Mouse (Mus musculus): ENCODE results near the gene Tmem135. TPM values are rescaled to one million over a fixed set of nuclear protein-coding genes. Genes with fewer than 3 reads are reported as not detected.
A peak's percentile ranks its signal among the peaks of the same experiment; 100 is the strongest.

Tmem135 gene
- polyA plus RNA-seq, 1 experiment from 2014 or later, result 29.4 TPM

DNA sequence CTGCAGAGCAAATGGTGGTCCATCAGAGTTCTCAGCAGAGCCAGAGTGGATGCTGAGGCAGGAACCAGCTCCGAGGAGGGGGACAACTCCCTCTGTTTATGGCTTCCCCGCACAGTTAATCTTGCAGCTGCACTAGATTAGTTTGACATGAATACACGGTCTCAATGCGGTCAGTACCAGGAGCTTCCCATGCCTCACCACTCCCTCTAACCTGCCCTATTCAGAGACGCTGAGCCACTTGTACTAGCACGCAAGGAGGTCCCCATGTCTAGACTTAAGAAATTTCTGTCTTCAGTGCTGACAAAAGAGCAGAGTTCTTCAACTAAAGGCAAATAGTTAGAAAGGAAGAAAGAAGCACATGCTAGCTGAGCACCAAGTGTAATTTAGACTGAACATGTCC is 193.5 kb downstream of the Tmem135 start:
- Histone ChIP-seq H3K4me2 (ENCODE audit: low read length) (no peak overlapping the region), H3K9ac (ENCODE audit: low read depth, low read length) (no peak overlapping the region), H3K36me3 (ENCODE audit: control insufficient read depth, insufficient read depth, low read length) (no peaks in the 10 kb centered on the region), H3K4me1 (ENCODE audit: control insufficient read depth, insufficient read depth, low read depth, low read length) (peaks cover 2% of the 10 kb centered on the region; the same call in 1 of the 2 replicates), H3K4me3 (ENCODE audit: low read length) (no peak overlapping the region), H3K9me3 (ENCODE audit: control insufficient read depth, low read length) (no peaks in the 10 kb centered on the region), H3K27ac (ENCODE audit: low read depth, low read length) (no peak overlapping the region), H3K27me3 (replicated peaks; ENCODE audit: control insufficient read depth, insufficient read depth, low read length) (no peaks in the 10 kb centered on the region)
- WGBS, result 40% methylated on average over 6 of the region's 6 CpGs
- ATAC-seq, result peak; percentile 48; the same call in 1 of the 2 replicates

DNA sequence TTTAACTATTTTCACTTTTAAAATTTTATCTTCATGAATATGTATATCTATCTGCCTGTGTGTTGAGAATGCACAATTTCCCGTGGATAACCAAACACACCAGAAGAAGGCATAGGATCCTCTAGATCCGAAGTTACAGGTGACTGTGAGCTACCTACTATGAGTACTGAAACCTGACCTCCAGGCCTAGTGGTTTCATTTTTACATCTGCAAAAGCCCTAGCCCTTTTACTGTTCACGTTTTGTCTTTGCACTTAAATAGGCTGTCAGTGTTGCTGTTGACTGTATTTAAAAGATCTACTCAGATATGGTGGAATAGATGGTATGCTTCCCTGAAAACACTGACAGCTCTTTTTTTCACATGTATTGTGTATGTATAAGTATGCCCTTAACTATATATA is 197.9 kb downstream of the Tmem135 start:
- Histone ChIP-seq H3K27ac (ENCODE audit: low read depth, low read length) (no peak overlapping the region), H3K9me3 (ENCODE audit: control insufficient read depth, low read length) (no peaks in the 10 kb centered on the region), H3K9ac (ENCODE audit: low read depth, low read length) (no peak overlapping the region), H3K4me2 (ENCODE audit: low read length) (no peak overlapping the region), H3K4me3 (ENCODE audit: low read length) (no peak overlapping the region), H3K36me3 (ENCODE audit: control insufficient read depth, insufficient read depth, low read length) (no peaks in the 10 kb centered on the region), H3K4me1 (ENCODE audit: control insufficient read depth, insufficient read depth, low read depth, low read length) (peaks cover 2% of the 10 kb centered on the region; the same call in 1 of the 2 replicates), H3K27me3 (replicated peaks; ENCODE audit: control insufficient read depth, insufficient read depth, low read length) (no peaks in the 10 kb centered on the region)
- no peak for ATAC-seq
- WGBS, result 89% methylated on average over 3 of the region's 3 CpGs

GRCm38 (mm10) chr7:89205402-89205801 is 198.6 kb downstream of the Tmem135 start:
- Histone ChIP-seq H3K9me3 (ENCODE audit: control insufficient read depth, low read length) (no peaks in the 10 kb centered on the region), H3K4me3 (ENCODE audit: low read length) (no peak overlapping the region)
- WGBS, result 95% methylated on average over 1 of the region's 1 CpGs

DNA sequence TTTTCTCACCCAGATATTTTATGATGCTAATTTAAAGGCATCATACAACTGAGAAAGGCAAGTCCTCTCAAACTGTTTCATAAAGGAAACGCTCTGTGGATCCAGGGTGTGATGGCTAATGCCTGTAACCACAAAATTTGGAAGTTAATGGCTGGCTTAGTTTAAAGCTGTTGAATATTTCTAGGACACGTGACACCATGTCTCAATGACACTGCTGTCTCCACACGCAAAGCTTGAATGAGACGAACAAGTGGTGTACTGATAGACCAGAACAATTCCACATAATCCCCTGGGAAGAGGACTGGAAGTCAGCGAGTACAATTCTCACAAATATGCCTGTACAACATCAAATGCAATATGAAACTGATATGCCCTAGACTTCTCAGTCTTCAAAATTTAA is 200.9 kb downstream of the Tmem135 start:
- 83% methylated on average over 5 of the region's 5 CpGs for WGBS
- H3K4me1 ChIP-seq (ENCODE audit: control insufficient read depth, insufficient read depth, low read depth, low read length), result no peaks in the 10 kb centered on the region
- H3K36me3 ChIP-seq (ENCODE audit: control insufficient read depth, insufficient read depth, low read length), result no peaks in the 10 kb centered on the region
- H3K27ac ChIP-seq (ENCODE audit: low read depth, low read length), result no peak overlapping the region
- H3K9me3 ChIP-seq (ENCODE audit: control insufficient read depth, low read length), result no peaks in the 10 kb centered on the region
- H3K9ac ChIP-seq (ENCODE audit: low read depth, low read length), result no peak overlapping the region
- no peak overlapping the region for H3K4me3 ChIP-seq (ENCODE audit: low read length)
- H3K27me3 ChIP-seq (replicated peaks; ENCODE audit: control insufficient read depth, insufficient read depth, low read length), result no peaks in the 10 kb centered on the region
- no peak overlapping the region for H3K4me2 ChIP-seq (ENCODE audit: low read length)
- no peak for ATAC-seq

More at GRCm38 (mm10) chr7:89205402-89205801, 198.6 kb downstream of the Tmem135 start:
- no peak overlapping the region for H3K4me2 ChIP-seq (ENCODE audit: low read length)
- H3K9ac ChIP-seq (ENCODE audit: low read depth, low read length), result no peak overlapping the region
- no peak overlapping the region for H3K27ac ChIP-seq (ENCODE audit: low read depth, low read length)
- no peaks in the 10 kb centered on the region for H3K36me3 ChIP-seq (ENCODE audit: control insufficient read depth, insufficient read depth, low read length)
- H3K27me3 ChIP-seq (replicated peaks; ENCODE audit: control insufficient read depth, insufficient read depth, low read length), result no peaks in the 10 kb centered on the region
- ATAC-seq, result no peak
- peaks cover under 1% of the 10 kb centered on the region; the same call in 1 of the 2 replicates for H3K4me1 ChIP-seq (ENCODE audit: control insufficient read depth, insufficient read depth, low read depth, low read length)

- H3K9me3 ChIP-seq (ENCODE audit: control insufficient read depth, low read length), result no peaks in the 10 kb centered on the region
Observed at GRCm38 (mm10) chr7:89201954-89202353, 202.1 kb downstream of the Tmem135 start.

GRCm38 (mm10) chr7:89198499-89198898 is 205.5 kb downstream of the Tmem135 start:
- ATAC-seq, result no peak
- no peak overlapping the region for H3K4me2 ChIP-seq (ENCODE audit: low read length)
- H3K4me1 ChIP-seq (ENCODE audit: control insufficient read depth, insufficient read depth, low read depth, low read length), result no peaks in the 10 kb centered on the region
- H3K27ac ChIP-seq (ENCODE audit: low read depth, low read length), result no peak overlapping the region
- no peaks in the 10 kb centered on the region for H3K36me3 ChIP-seq (ENCODE audit: control insufficient read depth, insufficient read depth, low read length)
- no peaks in the 10 kb centered on the region for H3K27me3 ChIP-seq (replicated peaks; ENCODE audit: control insufficient read depth, insufficient read depth, low read length)
- H3K4me3 ChIP-seq (ENCODE audit: low read length), result no peak overlapping the region
- no peak overlapping the region for H3K9ac ChIP-seq (ENCODE audit: low read depth, low read length)
- 85% methylated on average over 4 of the region's 4 CpGs for WGBS
- H3K9me3 ChIP-seq (ENCODE audit: control insufficient read depth, low read length), result no peaks in the 10 kb centered on the region

More at GRCm38 (mm10) chr7:89201954-89202353, 202.1 kb downstream of the Tmem135 start:
- 0 out of 2 replicates have a peak, but pooled peaks have one; percentile 27 for ATAC-seq
- Histone ChIP-seq H3K27ac (ENCODE audit: low read depth, low read length) (no peak overlapping the region), H3K4me1 (ENCODE audit: control insufficient read depth, insufficient read depth, low read depth, low read length) (no peaks in the 10 kb centered on the region), H3K27me3 (replicated peaks; ENCODE audit: control insufficient read depth, insufficient read depth, low read length) (no peaks in the 10 kb centered on the region), H3K4me3 (ENCODE audit: low read length) (no peak overlapping the region), H3K9ac (ENCODE audit: low read depth, low read length) (no peak overlapping the region), H3K36me3 (ENCODE audit: control insufficient read depth, insufficient read depth, low read length) (no peaks in the 10 kb centered on the region), H3K4me2 (ENCODE audit: low read length) (no peak overlapping the region)

GRCm38 (mm10) chr7:89193459-89193858 is 210.6 kb downstream of the Tmem135 start:
- H3K9ac ChIP-seq (ENCODE audit: low read depth, low read length), result no peak overlapping the region
- H3K36me3 ChIP-seq (ENCODE audit: control insufficient read depth, insufficient read depth, low read length), result no peaks in the 10 kb centered on the region
- H3K4me2 ChIP-seq (ENCODE audit: low read length), result no peak overlapping the region
- no peaks in the 10 kb centered on the region for H3K27me3 ChIP-seq (replicated peaks; ENCODE audit: control insufficient read depth, insufficient read depth, low read length)
- H3K27ac ChIP-seq (ENCODE audit: low read depth, low read length), result no peak overlapping the region
- WGBS, result 66% methylated on average over 5 of the region's 5 CpGs
- H3K9me3 ChIP-seq (ENCODE audit: control insufficient read depth, low read length), result no peaks in the 10 kb centered on the region
- no peak for ATAC-seq
- H3K4me3 ChIP-seq (ENCODE audit: low read length), result no peak overlapping the region
- no peaks in the 10 kb centered on the region; the same call in 1 of the 2 replicates for H3K4me1 ChIP-seq (ENCODE audit: control insufficient read depth, insufficient read depth, low read depth, low read length)

DNA sequence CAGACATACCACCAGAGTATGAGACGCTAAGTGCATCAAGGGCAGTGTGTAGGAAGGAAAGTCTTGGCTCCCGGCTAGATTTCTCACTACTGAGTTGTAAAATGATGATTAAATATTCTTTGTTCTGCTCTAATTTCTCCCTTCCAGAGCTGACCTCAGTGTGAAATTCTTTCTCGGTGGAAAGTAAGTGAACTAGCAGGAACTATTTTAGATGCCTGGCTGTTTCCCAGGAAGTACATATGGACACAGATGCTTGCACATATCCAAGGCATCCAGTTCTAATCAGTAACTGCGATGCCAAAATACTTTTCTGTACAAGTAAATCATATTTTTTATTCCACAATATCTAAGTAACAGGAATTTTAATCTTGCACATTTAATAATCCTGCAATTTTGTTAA is 220.1 kb downstream of the Tmem135 start:
- 70% methylated on average over 4 of the region's 4 CpGs for WGBS
- ATAC-seq, result no peak

GRCm38 (mm10) chr7:89182943-89183342 is 221.1 kb downstream of the Tmem135 start:
- H3K27me3 ChIP-seq (replicated peaks; ENCODE audit: control insufficient read depth, insufficient read depth, low read length), result no peaks in the 10 kb centered on the region
- H3K4me2 ChIP-seq (ENCODE audit: low read length), result no peak overlapping the region
- no peak for ATAC-seq
- no peaks in the 10 kb centered on the region for H3K36me3 ChIP-seq (ENCODE audit: control insufficient read depth, insufficient read depth, low read length)
- 80% methylated on average over 5 of the region's 5 CpGs for WGBS
- no peaks in the 10 kb centered on the region for H3K4me1 ChIP-seq (ENCODE audit: control insufficient read depth, insufficient read depth, low read depth, low read length)
- H3K4me3 ChIP-seq (ENCODE audit: low read length), result no peak overlapping the region
- H3K27ac ChIP-seq (ENCODE audit: low read depth, low read length), result no peak overlapping the region
- no peaks in the 10 kb centered on the region for H3K9me3 ChIP-seq (ENCODE audit: control insufficient read depth, low read length)
- no peak overlapping the region for H3K9ac ChIP-seq (ENCODE audit: low read depth, low read length)

More for the DNA sequence above, 220.1 kb downstream of the Tmem135 start:
- Histone ChIP-seq H3K36me3 (ENCODE audit: control insufficient read depth, insufficient read depth, low read length) (no peaks in the 10 kb centered on the region), H3K27me3 (replicated peaks; ENCODE audit: control insufficient read depth, insufficient read depth, low read length) (no peaks in the 10 kb centered on the region), H3K4me1 (ENCODE audit: control insufficient read depth, insufficient read depth, low read depth, low read length) (no peaks in the 10 kb centered on the region), H3K4me3 (ENCODE audit: low read length) (no peak overlapping the region), H3K9ac (ENCODE audit: low read depth, low read length) (no peak overlapping the region), H3K27ac (ENCODE audit: low read depth, low read length) (no peak overlapping the region), H3K9me3 (ENCODE audit: control insufficient read depth, low read length) (no peaks in the 10 kb centered on the region), H3K4me2 (ENCODE audit: low read length) (no peak overlapping the region)

DNA sequence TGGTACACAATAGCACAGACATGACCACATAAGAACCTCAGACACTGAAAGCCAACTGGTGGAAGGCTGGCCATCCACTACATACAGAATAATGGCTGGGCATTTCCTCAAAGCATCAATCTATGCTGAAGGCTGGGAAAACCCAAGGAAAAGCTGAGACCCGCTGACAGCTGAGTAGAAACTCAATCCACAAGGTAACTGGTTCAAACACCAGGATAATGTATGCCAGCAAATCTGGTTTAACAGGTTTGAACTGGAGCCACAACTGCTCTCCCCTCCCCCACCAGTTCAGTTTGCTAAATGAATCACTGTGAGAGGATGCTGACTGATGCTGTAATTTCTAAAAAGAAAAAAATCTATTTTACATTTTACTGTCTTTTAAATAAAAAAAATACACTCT is 222.7 kb downstream of the Tmem135 start:
- Histone ChIP-seq H3K27ac (ENCODE audit: low read depth, low read length) (no peak overlapping the region), H3K9me3 (ENCODE audit: control insufficient read depth, low read length) (no peaks in the 10 kb centered on the region), H3K9ac (ENCODE audit: low read depth, low read length) (no peak overlapping the region), H3K36me3 (ENCODE audit: control insufficient read depth, insufficient read depth, low read length) (no peaks in the 10 kb centered on the region), H3K4me1 (ENCODE audit: control insufficient read depth, insufficient read depth, low read depth, low read length) (no peaks in the 10 kb centered on the region), H3K27me3 (replicated peaks; ENCODE audit: control insufficient read depth, insufficient read depth, low read length) (no peaks in the 10 kb centered on the region), H3K4me2 (ENCODE audit: low read length) (no peak overlapping the region), H3K4me3 (ENCODE audit: low read length) (no peak overlapping the region)
- no peak for ATAC-seq
- WGBS, result 43% methylated on average over 1 of the region's 1 CpGs

Measured in hindbrain, embryonic 16.5 days (tissue).